Mouse (Mus musculus): Measurements from ENCODE around the gene Mtmr4.
A peak's percentile ranks its signal among the peaks of the same experiment; 100 is the strongest.

Mtmr4 gene

DNA sequence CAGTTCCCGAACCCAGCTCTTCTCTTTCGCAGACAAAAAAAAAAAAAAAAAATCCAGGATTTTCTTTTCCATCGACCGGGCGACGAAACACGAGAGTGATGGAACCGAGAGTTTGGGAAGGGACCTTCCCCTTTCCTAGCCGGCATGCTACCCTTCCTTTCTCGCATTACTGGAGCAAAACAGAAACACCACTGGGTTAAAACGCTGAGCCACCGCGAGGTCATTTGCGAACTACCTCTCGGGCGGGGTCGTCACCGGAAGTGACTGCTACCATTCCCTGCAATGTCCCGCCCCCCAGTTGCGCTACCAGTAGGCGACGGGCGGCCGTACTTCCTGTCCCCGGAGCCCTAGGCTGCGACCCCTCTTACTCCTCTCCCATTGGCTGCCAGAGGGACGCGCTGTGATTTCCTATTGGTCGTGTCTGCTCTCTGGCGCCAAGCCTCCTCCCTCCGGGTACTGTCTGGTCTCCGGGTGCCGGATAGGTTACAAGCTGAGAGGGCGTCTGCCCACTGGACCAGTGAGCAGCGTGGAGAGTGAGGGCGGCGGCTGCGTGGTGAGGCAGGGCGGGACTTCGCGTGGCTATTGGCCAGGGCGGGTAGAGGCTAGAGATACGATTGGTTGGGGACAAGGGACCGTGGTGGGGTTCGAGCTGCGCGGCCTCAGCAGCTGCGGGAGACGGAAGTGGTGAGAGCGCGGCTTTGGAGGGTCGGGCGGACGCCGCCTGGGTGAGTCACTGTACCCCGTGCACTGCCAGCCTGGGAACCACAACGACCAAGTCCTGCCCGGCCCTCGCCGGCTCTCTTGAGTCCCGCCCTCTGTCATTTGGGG, at the start of gene Mtmr4:
Mtmr4 (plus strand) TSS at position 637 of the 828 bp plus-strand sequence.
- peak; percentile 99 for DNase-seq (ENCODE audit: low read depth)

DNA sequence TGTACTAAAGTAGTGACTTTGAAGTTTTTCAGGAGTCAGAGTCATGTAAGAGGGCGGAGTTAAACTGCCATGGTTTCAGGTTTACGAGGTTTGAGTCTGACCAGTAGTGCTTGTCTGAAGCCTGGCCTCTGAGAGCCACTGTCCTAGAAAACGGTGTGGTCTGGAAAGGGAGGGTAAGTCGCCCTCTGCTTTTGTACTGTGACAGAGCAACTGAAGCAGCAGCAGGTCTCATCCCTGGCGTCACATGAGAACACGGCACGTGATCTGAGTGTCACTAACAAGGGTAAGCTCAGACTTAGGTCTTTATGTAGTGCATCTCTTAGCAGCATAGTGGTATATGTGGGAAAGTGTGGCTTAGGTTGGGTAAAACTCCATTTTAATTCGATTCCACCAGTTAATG, 49.7 kb upstream of the Mtmr4 start:
- DNase-seq (ENCODE audit: low read depth), result no peak

GRCm38 (mm10) chr11:87542906-87543305, 49.1 kb upstream of the Mtmr4 start:
- no peak for DNase-seq (ENCODE audit: low read depth)

GRCm38 (mm10) chr11:87553342-87553741, 38.6 kb upstream of the Mtmr4 start:
- no peak for DNase-seq (ENCODE audit: low read depth)

DNA sequence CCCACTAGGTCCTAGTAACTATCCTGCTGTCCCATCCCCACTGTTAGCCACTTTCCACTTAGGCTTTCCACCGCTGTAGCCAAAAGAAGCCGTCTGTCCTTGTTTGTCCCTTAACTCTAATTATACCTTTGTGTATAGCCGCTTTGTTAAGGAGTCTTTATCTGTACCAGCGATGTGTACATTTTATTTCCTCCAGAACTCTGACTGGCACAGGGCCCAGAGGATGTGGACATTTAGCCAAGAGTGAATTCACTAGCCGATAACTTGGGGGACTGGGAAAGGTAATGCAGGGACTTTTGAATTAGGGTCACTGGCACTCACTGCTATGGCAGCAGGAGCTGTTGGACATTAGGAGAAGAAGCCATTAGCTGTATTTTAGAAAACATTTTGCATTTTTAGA, 37.6 kb upstream of the Mtmr4 start:
- DNase-seq (ENCODE audit: low read depth), result peak; percentile 47

DNA sequence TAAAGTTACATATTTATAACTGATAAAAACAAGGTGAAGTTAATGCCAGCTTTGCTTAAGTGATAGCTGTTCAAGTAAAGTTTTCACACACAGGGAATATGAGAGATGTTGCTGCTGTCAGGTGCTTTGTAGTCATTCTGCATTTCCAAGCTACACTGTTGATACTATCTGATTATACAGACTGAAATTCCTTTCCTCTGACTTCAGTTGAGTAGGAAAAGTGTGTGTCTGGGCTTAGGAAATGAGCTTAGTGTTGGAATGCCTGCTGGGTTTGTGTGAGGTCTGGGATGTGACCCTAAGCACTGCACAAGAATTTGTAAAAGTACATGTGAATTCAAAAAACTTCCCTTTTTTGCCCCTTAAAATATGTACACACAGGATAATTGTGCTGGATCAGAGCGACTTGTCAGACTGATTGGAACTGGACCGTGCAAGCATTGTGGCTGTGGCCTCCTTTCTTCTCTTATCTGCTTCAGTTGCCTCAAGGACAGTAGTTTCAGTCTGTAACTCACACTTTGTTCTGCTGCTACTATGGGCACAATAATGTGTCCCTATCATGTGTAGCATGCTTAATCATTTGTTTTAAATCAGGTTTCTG, 36.8 kb upstream of the Mtmr4 start:
- DNase-seq (ENCODE audit: low read depth), result peak; percentile 42

- no peak for DNase-seq (ENCODE audit: low read depth)
Measured at GRCm38 (mm10) chr11:87561208-87561607, 30.8 kb upstream of the Mtmr4 start.

DNA sequence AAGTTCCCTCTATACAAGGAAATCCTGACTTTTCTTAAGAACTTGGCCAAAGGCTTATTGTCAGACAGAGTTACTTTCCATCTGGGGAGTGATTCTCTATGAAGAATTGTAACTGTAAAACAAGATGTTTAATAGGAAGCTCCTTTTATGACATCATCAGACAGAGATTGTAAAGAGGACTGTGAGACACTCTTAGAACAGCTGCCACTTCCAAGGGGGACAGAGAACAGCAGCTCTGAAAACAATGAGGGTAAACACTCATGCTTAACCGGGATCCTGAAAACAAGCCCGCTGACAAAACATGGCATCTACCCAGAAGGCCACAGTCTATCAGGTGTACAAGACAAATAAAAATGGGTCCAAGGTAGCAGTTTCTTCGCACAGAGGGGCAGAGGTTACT, 25.5 kb upstream of the Mtmr4 start, which contains the start of gene Gm11492:
Gm11492 (plus strand) TSS at position 153 of the 400 bp plus-strand sequence.
- no peak for DNase-seq (ENCODE audit: low read depth)

- DNase-seq (ENCODE audit: low read depth), result no peak
Measured at GRCm38 (mm10) chr11:87568255-87568953, 23.6 kb upstream of the Mtmr4 start, which contains the start of gene Sept4. Sept4 (plus strand) TSS chr11:87568903.

DNA sequence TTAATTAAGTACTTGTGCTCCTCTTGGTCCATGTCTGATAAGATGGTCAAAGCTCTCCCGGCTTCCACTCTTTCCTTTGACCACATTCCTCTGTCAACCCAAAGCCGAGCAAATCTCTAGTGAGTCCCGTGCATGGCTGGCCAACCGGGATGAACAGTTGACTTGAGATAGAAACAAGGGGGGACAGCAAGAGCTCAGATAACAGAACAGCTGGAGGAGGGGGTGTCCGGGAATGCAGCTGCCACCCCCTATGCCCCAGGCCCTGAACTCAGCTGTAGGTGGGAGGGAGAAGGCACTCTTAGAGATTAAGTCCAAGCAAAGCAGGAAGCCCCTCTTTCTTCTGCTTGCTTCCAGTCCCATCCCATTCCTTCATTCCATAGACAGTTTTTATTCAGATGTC, 21.2 kb upstream of the Mtmr4 start:
- no peak for DNase-seq (ENCODE audit: low read depth)

DNA sequence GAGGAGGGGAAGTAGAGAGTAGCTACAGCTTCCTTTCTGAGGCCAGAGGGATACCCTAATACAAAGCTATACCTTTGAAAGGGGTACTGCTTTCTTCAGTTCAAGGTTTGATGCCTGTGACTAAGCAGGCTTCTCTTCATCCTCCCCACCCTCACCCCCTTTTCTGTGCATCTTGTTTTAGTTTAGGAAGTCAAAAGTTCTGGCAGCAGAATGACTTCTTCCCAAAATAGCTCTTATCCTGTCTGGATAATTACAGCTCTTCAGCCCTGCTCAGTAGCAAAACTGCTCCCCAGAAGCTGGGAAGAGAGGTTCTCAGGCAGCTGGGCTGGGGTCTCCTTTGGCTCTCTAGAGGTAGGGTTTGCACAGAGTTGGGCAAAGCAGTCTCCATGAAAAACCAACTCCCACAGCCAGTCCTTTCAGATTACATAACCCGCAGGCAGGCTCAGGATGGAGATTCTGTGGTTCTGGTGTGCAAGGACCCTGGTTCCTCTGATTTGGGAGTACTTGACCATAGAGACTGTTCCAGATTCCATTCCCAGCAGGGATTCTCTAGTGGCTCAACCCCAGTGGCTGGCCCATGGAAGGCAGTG, 20.5 kb upstream of the Mtmr4 start:
- DNase-seq (ENCODE audit: low read depth), result peak; percentile 53

GRCm38 (mm10) chr11:87573751-87574150, 18.2 kb upstream of the Mtmr4 start:
- no peak for DNase-seq (ENCODE audit: low read depth)

- peak; percentile 50 for DNase-seq (ENCODE audit: low read depth)
Measured at GRCm38 (mm10) chr11:87574520-87575180, 17.3 kb upstream of the Mtmr4 start.

DNA sequence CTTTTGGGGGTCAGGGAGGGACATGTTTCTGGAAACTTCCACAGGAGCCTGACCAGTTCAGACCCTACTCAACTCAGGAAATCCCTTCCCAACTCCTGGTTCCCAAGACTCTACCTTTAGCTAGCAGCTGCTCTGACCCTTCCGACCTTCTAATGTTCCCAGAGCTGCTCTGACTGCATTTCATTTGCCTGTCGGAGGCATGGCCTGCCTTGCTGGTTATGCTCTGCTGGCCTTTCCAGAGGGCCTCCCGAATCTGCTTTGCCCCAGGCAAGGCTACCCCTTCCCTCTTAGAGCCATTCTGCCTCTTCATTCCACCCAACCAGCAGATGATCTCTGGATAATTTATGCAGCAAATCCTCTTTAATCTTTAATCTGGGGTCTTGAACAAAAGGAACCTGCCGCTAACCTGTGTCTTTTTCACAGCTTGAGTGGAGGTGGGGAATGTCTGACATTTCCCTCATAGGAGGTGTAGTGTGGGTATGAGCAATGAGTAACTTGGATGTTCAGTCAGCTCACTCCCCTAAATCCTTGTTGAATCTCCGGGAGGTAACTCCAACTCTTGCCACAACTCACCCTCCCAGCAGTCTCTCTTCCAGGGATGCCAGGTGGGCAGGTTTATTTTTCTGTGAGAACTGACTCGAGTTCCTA, 14.2 kb upstream of the Mtmr4 start:
- no peak for DNase-seq (ENCODE audit: low read depth)

DNA sequence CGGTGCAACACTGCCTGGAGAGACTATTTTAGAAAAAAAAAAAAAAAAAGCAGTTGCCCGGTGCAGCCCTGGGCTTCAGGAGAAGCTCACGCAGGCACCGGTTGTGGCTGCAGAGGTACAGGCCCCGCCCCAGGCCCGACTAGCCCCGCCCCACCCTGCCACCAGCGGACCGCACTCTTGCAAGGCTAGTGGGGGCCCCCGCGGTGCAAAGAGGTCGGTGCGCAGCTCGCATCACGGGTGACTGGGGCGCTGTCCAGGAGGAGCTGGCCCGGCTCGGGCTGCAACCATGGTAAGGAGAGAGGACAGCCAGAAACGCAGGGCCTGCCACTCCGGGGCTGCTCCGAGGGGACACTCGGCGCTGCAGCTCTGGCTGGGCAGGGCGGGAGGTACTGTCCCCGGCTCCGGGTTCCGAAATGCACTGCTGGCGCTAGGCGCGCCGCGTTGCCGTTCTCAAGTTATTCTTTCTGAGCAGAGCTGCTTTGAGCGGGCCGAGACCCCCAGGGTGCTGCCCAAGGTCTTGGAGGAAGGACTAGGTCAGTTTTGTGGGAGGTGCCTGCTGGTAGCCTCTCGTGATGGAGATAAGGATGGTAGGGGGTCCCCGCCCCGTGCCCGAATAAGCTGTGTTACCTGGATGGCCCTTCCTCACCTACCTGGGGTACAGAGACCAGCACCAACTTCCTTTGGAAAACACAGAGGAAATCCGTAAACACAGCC, 13.6 kb upstream of the Mtmr4 start:
- DNase-seq (ENCODE audit: low read depth), result no peak

DNA sequence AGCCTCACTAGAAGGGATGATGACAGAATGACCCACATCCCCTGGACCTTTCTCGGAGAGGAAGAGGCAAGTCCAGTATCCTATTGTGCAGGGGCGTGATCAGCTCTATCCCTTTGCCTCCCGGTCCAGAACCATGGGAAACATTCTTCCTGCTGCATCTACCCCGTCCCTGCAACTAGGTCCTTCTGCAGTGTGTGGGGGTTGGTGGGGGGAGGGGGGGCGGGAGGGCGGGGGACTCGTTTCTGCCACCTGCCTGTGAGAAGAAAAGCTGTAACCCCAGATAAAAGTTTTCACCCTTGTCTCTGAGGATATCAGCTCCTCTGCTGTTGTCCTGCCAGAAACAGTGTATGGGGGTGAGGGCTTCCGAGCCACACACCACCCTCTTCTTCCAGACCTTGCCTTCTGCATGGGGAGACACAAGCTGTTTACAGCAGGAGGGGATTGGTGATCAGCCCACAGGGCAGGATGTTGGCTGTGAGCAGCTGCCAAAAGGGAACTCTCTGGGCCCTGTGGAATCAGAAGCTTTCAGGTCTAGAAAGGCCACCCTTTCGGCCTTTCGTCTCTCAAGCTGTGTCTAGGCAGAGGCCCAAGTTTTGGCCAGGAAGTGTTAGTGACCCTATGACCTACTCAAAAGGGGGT, 12.9 kb upstream of the Mtmr4 start:
- no peak for DNase-seq (ENCODE audit: low read depth)

GRCm38 (mm10) chr11:87579713-87580112, 12.2 kb upstream of the Mtmr4 start:
- no peak for DNase-seq (ENCODE audit: low read depth)

DNA sequence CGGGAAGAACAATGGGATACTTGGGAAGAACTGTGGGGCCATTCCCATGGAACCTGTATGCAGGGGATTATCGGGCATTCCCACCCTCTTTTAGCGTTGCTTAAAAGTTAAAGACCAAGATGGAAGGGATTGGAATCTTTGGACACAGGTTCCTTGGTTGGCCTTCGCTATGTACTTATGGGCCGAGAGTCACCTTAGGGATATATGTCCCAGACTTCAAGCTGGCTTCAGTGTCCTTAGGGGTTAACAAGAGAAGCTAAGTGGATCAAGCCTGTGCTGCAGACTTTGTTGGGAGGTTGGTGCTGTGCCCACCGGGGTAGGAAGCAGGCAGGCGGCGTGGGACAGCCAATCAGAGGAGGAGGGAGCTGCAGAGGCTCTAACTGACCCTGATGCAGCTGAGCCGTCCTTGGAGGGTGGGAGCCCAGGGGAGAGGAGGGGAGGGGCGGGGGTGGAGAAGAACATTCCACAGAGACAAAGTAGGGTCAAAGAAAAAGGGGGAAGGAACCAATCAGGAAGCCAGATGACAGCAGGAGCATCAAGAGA, 11.3 kb upstream of the Mtmr4 start:
- no peak for DNase-seq (ENCODE audit: low read depth)

DNA sequence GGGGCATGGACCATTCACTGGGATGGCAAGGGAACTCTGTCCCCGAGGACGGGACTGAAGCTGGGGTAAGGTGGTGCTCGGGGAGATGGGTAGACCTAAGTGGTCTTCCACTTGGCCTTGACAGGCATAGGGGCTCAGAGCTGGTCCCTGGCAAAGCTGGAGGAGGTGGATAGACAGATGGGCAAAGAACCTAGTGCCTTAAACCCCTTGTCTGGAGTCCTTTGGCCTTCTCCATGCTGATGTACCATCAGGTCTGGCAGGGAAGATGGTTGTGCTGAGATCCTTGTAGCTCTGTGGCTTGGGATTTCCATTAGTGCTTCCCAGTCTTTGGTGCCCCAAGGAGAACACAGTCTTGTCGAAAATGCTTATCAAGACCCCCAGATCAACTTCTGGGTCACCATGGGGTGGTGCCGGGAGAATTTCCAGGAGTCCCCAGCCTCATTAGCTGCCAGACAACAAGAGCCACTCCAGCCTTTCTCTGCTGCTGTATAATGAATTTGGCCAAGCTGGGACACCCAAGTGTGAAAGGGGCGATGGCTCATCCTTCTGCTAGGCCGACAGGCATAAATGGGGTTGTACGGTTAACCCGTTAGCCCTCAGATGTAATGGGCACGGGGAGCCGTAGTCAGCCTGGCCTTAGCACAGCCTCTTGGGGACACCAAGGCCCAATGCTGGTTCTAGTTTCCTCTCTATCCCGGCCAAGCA, 10.6 kb upstream of the Mtmr4 start:
- DNase-seq (ENCODE audit: low read depth), result no peak

Measured in NIH3T3 (cell line).